ENCODE assay signal across 11 mouse cellular contexts in genomic region chr8:12917029-12917428, GRCm38 (mm10). TPM values are rescaled to one million over a fixed set of nuclear protein-coding genes. Genes with fewer than 3 reads are reported as not detected.
DNase-seq lines count a peak whose midpoint lies in the region; ATAC-seq lines count a peak whose summit lies in the region.
"Had no signal": no experiment of that assay in that cellular context is flagged by ENCODE, and none has a peak within 500 bp of the region (broad histone marks: within the 10 kb centered on the region; RNA-seq: fewer than 3 reads in every experiment).

No protein-coding gene starts in this region.

- no peaks in the 10 kb centered on the region for H3K36me3 ChIP-seq in neural tube, embryonic 11.5 days (ENCODE audit: control insufficient read depth, insufficient read depth, low read length)
- H3K36me3 ChIP-seq in forebrain, embryonic 15.5 days = no peaks in the 10 kb centered on the region
- H3K36me3 ChIP-seq in midbrain, embryonic 13.5 days = 0 out of 2 replicates have a peak, but pooled peaks cover 2% of the 10 kb centered on the region
- peaks cover 9% of the 10 kb centered on the region; the same call in 1 of the 2 replicates for H3K36me3 ChIP-seq in limb, embryonic 10.5 days

- no peak for DNase-seq in neural tube, embryonic 11.5 days (ENCODE audit: low spot score)
- no peak for DNase-seq in neural tube, embryonic 10.5 days (ENCODE audit: extremely low spot score, low spot score)
- no peak for DNase-seq in heart, adult 18-20 months
- no peak for DNase-seq in limb, embryonic 10.5 days (ENCODE audit: low spot score)
- no peak for DNase-seq in gastrocnemius, postnatal 10 days
- DNase-seq: gastrocnemius, postnatal 25 days; kidney, postnatal 10 days; liver, postnatal 0 days had no signal

- H3K27me3 ChIP-seq in neural tube, embryonic 11.5 days (ENCODE audit: control insufficient read depth, insufficient read depth, low read length) = no peaks in the 10 kb centered on the region
- no peaks in the 10 kb centered on the region for H3K27me3 ChIP-seq in forebrain, embryonic 15.5 days
- no peaks in the 10 kb centered on the region for H3K27me3 ChIP-seq in midbrain, embryonic 13.5 days
- H3K27me3 ChIP-seq in limb, embryonic 10.5 days (ENCODE audit: low read depth, poor library complexity, severe bottlenecking) = peaks cover 11% of the 10 kb centered on the region; the same call in 1 of the 2 replicates

- no peak overlapping the region; the same call in 1 of the 2 replicates for H3K9ac ChIP-seq in neural tube, embryonic 11.5 days (ENCODE audit: low read length)
- peak overlapping the region; percentile 63 for H3K9ac ChIP-seq in forebrain, embryonic 15.5 days (replicated peaks)
- H3K9ac ChIP-seq in midbrain, embryonic 13.5 days (replicated peaks) = peak overlapping the region; percentile 80
- H3K9ac ChIP-seq: liver, postnatal 0 days had no signal

- peaks cover 7% of the 10 kb centered on the region for H3K4me1 ChIP-seq in neural tube, embryonic 11.5 days (ENCODE audit: control insufficient read depth, insufficient read depth, low read length)
- H3K4me1 ChIP-seq in forebrain, embryonic 15.5 days = peaks cover 49% of the 10 kb centered on the region
- peaks cover 40% of the 10 kb centered on the region for H3K4me1 ChIP-seq in midbrain, embryonic 13.5 days (replicated peaks)
- peaks cover 23% of the 10 kb centered on the region for H3K4me1 ChIP-seq in limb, embryonic 10.5 days

- peak overlapping the region; percentile 28 for H3K4me2 ChIP-seq in neural tube, embryonic 11.5 days (ENCODE audit: low read depth)
- peak overlapping the region; percentile 91 for H3K4me2 ChIP-seq in forebrain, embryonic 15.5 days (replicated peaks)
- peak overlapping the region; percentile 79 for H3K4me2 ChIP-seq in midbrain, embryonic 13.5 days (replicated peaks)

- ATAC-seq in neural tube, embryonic 11.5 days (ENCODE audit: insufficient read depth, low FRiP score, low TSS enrichment) = no peak
- ATAC-seq in forebrain, embryonic 15.5 days (replicated peaks) = no peak
- ATAC-seq in midbrain, embryonic 13.5 days = no peak
- ATAC-seq: liver, postnatal 0 days had no signal

- 85% methylated on average over 3 of the region's 3 CpGs for WGBS in neural tube, embryonic 11.5 days
- WGBS in forebrain, embryonic 15.5 days = 72% methylated on average over 3 of the region's 3 CpGs
- WGBS in midbrain, embryonic 13.5 days = 77% methylated on average over 3 of the region's 3 CpGs
- 89% methylated on average over 3 of the region's 3 CpGs for WGBS in limb, embryonic 10.5 days

- H3K9me3 ChIP-seq in neural tube, embryonic 11.5 days (ENCODE audit: control insufficient read depth, low read length) = no peaks in the 10 kb centered on the region
- no peaks in the 10 kb centered on the region for H3K9me3 ChIP-seq in forebrain, embryonic 15.5 days
- H3K9me3 ChIP-seq in midbrain, embryonic 13.5 days = no peaks in the 10 kb centered on the region
- H3K9me3 ChIP-seq in limb, embryonic 10.5 days (replicated peaks) = no peaks in the 10 kb centered on the region

- H3K27ac ChIP-seq in neural tube, embryonic 11.5 days (ENCODE audit: low read depth, low read length) = no peak overlapping the region
- peak overlapping the region; percentile 79; the same call in 1 of the 2 replicates for H3K27ac ChIP-seq in forebrain, embryonic 15.5 days (replicated peaks)
- H3K27ac ChIP-seq in midbrain, embryonic 13.5 days = no peak overlapping the region
- no peak overlapping the region for H3K27ac ChIP-seq in limb, embryonic 10.5 days

- peak overlapping the region; percentile 42; the same call in 1 of the 2 replicates for H3K4me3 ChIP-seq in neural tube, embryonic 11.5 days (ENCODE audit: low read depth, low read length)
- peak overlapping the region; percentile 55 for H3K4me3 ChIP-seq in forebrain, embryonic 15.5 days
- H3K4me3 ChIP-seq in midbrain, embryonic 13.5 days (replicated peaks) = peak overlapping the region; percentile 55
- H3K4me3 ChIP-seq in limb, embryonic 10.5 days = no peak overlapping the region

RNA-seq across cellular contexts. Expression of gene Mcf2l, which starts 43.4 kb away (rescaled TPM):
- 46.3 and 58.7 TPM in 2 replicates for polyA plus RNA-seq in neural tube, embryonic 11.5 days (2014; fragmentation: Nextera tagmentation; extraction: Ambion mirVana)
- polyA plus RNA-seq in forebrain, embryonic 15.5 days (2015; fragmentation: Nextera tagmentation; extraction: Ambion mirVana) = 134 and 139 TPM in 2 replicates
- 130 and 141 TPM in 2 replicates for polyA plus RNA-seq in midbrain, embryonic 13.5 days (2015; fragmentation: Nextera tagmentation; extraction: Ambion mirVana)
- 10 to 100 TPM; 75.1 to 93.4 TPM for total RNA-seq in heart, adult 18-20 months (2021)
- 5.7 and 10.3 TPM in 2 replicates for polyA plus RNA-seq in limb, embryonic 10.5 days (2016; fragmentation: Nextera tagmentation; extraction: Ambion mirVana)
- total RNA-seq in gastrocnemius, postnatal 10 days (2021) = 10 to 100 TPM; 28.4 to 30.9 TPM
- total RNA-seq: CH12.LX had no signal

Comparison
In these comparisons a context has a peak if more than half of its experiments do, and no peak if none do; other contexts are left out.
1. H3K4me2 ChIP-seq: peak in every context shown above with its lines; median percentile 91 in forebrain, embryonic 15.5 days; 79 in midbrain, embryonic 13.5 days; 28 in neural tube, embryonic 11.5 days.